Mouse (Mus musculus): ENCODE measurements around the gene Cradd. TPM values are rescaled to one million over a fixed set of nuclear protein-coding genes. Genes with fewer than 3 reads are reported as not detected.

Cradd gene
- polyA plus RNA-seq, 1 experiment from 2014 or later: 10.1 TPM

DNA sequence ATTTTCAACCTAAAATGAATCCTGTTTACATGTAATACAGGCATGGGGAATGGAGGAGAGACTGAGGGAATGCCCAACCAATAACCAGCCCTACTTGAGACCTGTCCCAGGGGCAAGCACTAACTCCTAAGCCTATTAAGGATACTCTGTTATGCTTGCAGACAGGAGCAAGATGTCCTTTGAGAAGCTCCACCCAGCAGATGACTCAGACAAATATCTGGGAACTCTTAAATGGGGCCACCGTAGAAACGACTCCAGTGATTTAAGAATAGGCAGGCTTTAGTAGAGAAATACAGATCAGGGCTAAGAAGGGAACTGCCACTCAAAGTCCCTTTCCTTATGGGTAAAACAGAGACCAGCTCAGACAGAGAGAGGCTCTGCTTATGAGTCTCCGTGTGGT, 182.9 kb downstream of the Cradd start:
- H3K9ac ChIP-seq: no peak overlapping the region
- peaks cover 39% of the 10 kb centered on the region for H3K4me1 ChIP-seq
- H3K27me3 ChIP-seq (replicated peaks): no peaks in the 10 kb centered on the region
- WGBS: 71% methylated on average over 3 of the region's 3 CpGs
- no peak for ATAC-seq (replicated peaks)
- no peaks in the 10 kb centered on the region for H3K36me3 ChIP-seq (replicated peaks)
- H3K4me3 ChIP-seq: no peak overlapping the region
- no peaks in the 10 kb centered on the region for H3K9me3 ChIP-seq
- H3K4me2 ChIP-seq: no peak overlapping the region
- no peak overlapping the region for H3K27ac ChIP-seq

DNA sequence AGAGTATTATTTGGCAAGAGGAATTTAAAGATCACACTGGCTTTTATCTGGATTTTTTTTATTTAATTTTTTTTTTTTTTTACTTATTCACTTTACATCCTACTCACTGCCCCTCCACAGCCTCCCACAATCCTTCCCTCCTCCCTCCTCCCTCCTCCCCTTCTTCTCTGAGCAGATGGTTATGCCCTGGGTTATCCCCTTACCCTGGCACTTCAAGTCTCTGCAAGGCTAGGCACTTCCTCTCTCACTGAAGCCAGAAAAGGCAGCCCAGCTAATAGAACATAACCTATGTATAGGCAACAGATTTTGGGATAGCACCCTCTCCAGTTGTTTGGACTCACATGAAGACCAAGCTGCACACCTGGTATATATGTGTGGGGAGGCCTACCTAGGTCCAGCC, 183.7 kb downstream of the Cradd start:
- H3K4me2 ChIP-seq: no peak overlapping the region

GRCm38 (mm10) chr10:95139645-95140044, 184.3 kb downstream of the Cradd start:
- Histone ChIP-seq H3K36me3 (replicated peaks) (no peaks in the 10 kb centered on the region), H3K4me1 (peaks cover 28% of the 10 kb centered on the region), H3K4me2 (no peak overlapping the region), H3K9ac (no peak overlapping the region), H3K27ac (no peak overlapping the region), H3K4me3 (no peak overlapping the region), H3K9me3 (no peaks in the 10 kb centered on the region), H3K27me3 (replicated peaks) (no peaks in the 10 kb centered on the region)
- ATAC-seq (replicated peaks): no peak
- 64% methylated on average over 8 of the region's 8 CpGs for WGBS

More for the DNA sequence above, 183.7 kb downstream of the Cradd start:
- Histone ChIP-seq H3K36me3 (replicated peaks) (no peaks in the 10 kb centered on the region), H3K27ac (no peak overlapping the region), H3K4me1 (peaks cover 34% of the 10 kb centered on the region), H3K4me3 (no peak overlapping the region), H3K27me3 (replicated peaks) (no peaks in the 10 kb centered on the region), H3K9ac (no peak overlapping the region), H3K9me3 (no peaks in the 10 kb centered on the region)
- no peak for ATAC-seq (replicated peaks)

DNA sequence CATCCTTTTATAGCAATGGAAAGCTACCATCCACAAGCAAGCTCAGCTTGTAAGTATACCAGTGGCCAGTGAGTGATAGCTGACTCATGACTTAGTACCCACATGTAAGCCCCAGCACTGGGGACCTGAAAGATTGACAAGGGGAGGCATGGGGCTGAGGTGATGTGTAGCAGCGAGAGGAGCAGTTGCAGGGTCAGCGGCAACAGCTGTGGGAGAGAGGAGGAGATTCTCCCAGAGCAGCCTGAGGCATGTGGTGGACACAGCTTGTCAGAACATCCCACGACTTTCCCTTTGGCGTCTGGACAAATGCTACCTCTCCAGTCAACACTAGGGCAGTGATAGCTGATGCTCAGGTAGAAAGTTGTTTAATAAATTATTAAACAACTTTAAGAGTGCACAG, 190.9 kb downstream of the Cradd start:
- Histone ChIP-seq H3K36me3 (replicated peaks) (no peaks in the 10 kb centered on the region), H3K4me1 (no peaks in the 10 kb centered on the region), H3K27me3 (replicated peaks) (no peaks in the 10 kb centered on the region), H3K27ac (no peak overlapping the region), H3K4me3 (no peak overlapping the region), H3K9ac (no peak overlapping the region), H3K9me3 (no peaks in the 10 kb centered on the region), H3K4me2 (no peak overlapping the region)
- WGBS: 84% methylated on average over 4 of the region's 4 CpGs
- ATAC-seq (replicated peaks): no peak

Other genes with a start within 250 kb of the Cradd start
- gene Socs2, start 93.0 kb upstream of the Cradd start, polyA plus RNA-seq (2015; fragmentation: Nextera tagmentation; extraction: Ambion mirVana): 130 TPM in 2 replicates
- 223 and 226 TPM in 2 replicates for gene Mrpl42, start 177.8 kb upstream of the Cradd start, polyA plus RNA-seq (2015; fragmentation: Nextera tagmentation; extraction: Ambion mirVana)
- gene Ube2n, start 191.0 kb upstream of the Cradd start, polyA plus RNA-seq (2015; fragmentation: Nextera tagmentation; extraction: Ambion mirVana): 348 and 352 TPM in 2 replicates
- 59.6 and 61.7 TPM in 2 replicates for gene Nudt4, start 240.0 kb upstream of the Cradd start, polyA plus RNA-seq (2015; fragmentation: Nextera tagmentation; extraction: Ambion mirVana)